Comparison of ENCODE assay signal across 18 mouse cellular contexts in the genomic region with DNA sequence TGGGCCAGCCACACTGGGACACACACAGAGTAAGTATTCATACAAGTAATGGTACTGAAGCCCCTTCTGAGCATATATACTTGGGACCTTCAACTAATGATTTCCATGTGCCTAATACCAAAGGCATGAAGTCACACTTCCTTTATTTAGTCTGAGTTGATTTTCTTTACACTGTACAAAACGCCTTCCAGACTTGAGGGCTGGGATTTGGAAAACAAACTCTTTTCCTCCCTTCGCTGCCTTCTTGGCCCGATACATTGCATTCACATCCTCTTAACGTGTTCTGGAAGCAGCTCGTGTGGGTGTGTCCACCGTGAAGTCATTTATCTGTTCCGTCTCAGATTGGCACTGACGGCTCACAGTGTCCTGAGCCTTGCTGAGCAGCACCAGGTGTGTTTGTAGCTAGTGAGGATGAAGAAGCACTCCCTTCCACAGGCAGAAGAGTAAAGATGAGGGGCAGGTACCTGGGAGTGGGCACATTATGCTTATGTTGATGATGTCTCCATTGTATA. TPM values are rescaled to one million over a fixed set of nuclear protein-coding genes. Genes with fewer than 3 reads are reported as not detected.
"Had no signal": no experiment of that assay in that cellular context is flagged by ENCODE, and none has a peak within 500 bp of the region (broad histone marks: within the 10 kb centered on the region; RNA-seq: fewer than 3 reads in every experiment).

No protein-coding gene starts in this region.

- H3K4me1 ChIP-seq: stomach, embryonic 15.5 days had no signal

- H3K4me3 ChIP-seq: midbrain, embryonic 10.5 days; myocyte; neural tube, embryonic 15.5 days; stomach, embryonic 15.5 days had no signal

- H3K27me3 ChIP-seq: neural tube, embryonic 15.5 days; stomach, embryonic 15.5 days had no signal

- ATAC-seq: inflammation-experienced regulatory T-cells, adult 6 months; intestine, postnatal 0 days had no signal

- DNase-seq: kidney, adult 8-10 months; kidney, postnatal 36 days; layer of hippocampus, adult 9-11 months; layer of hippocampus, postnatal 36 days; lung, adult 18-20 months; lung, postnatal 36 days; midbrain, embryonic 14.5 days; right cerebral cortex, adult 18-20 months; right cerebral cortex, postnatal 4 days had no signal

- H3K9me3 ChIP-seq: midbrain, embryonic 10.5 days; neural tube, embryonic 15.5 days; stomach, embryonic 15.5 days had no signal

- H3K27ac ChIP-seq: kidney, postnatal 0 days; liver, embryonic 14.5 days; midbrain, embryonic 10.5 days; neural tube, embryonic 15.5 days; stomach, embryonic 15.5 days had no signal

- H3K4me2 ChIP-seq: stomach, embryonic 15.5 days had no signal

- H3K9ac ChIP-seq: liver, embryonic 14.5 days; neural tube, embryonic 15.5 days; stomach, embryonic 15.5 days had no signal

- H3K36me3 ChIP-seq: midbrain, embryonic 10.5 days; neural tube, embryonic 15.5 days; stomach, embryonic 15.5 days had no signal

RNA-seq across cellular contexts. Expression of a gene that starts 26.3 kb away (rescaled TPM):
- total RNA-seq: megakaryocyte, adult 5-6 weeks had no signal
- polyA plus RNA-seq: inflammation-experienced regulatory T-cells, adult 6 months; myocyte had no signal
